ENCODE assay signal across 10 mouse cellular contexts in genomic region chr4:138494905-138495304, GRCm38 (mm10). TPM values are rescaled to one million over a fixed set of nuclear protein-coding genes. Genes with fewer than 3 reads are reported as not detected.
A peak's percentile ranks its signal among the peaks of the same experiment; 100 is the strongest.
DNase-seq lines count a peak whose midpoint lies in the region; ATAC-seq and TF ChIP-seq lines count a peak whose summit lies in the region.
"Had no signal": no experiment of that assay in that cellular context is flagged by ENCODE, and none has a peak within 500 bp of the region (broad histone marks: within the 10 kb centered on the region; RNA-seq: fewer than 3 reads in every experiment).

No protein-coding gene starts in this region.

- no peaks in the 10 kb centered on the region for H3K9me3 ChIP-seq in lung, embryonic 14.5 days (ENCODE audit: low read depth, low read length)
- no peaks in the 10 kb centered on the region for H3K9me3 ChIP-seq in neural tube, embryonic 12.5 days

- H3K4me2 ChIP-seq in lung, embryonic 14.5 days = no peak overlapping the region
- H3K4me2 ChIP-seq in neural tube, embryonic 12.5 days (replicated peaks) = peak overlapping the region; percentile 18

- peak; percentile 55 for DNase-seq in lung, embryonic 14.5 days
- DNase-seq in lung, postnatal 25 days (ENCODE audit: low spot score) = no peak
- peak; percentile 23 for DNase-seq in gastrocnemius, adult 18-20 months (ENCODE audit: low spot score)
- DNase-seq in layer of hippocampus, adult 8-10 months (ENCODE audit: low spot score in 2 of 2) = peak; percentile 51 to 54
- no peak for DNase-seq in spleen, postnatal 4 days (ENCODE audit: low spot score in 2 of 2)
- no peak for DNase-seq in kidney, adult 9 months

- no peaks in the 10 kb centered on the region for H3K27me3 ChIP-seq in lung, embryonic 14.5 days (ENCODE audit: insufficient read depth, low read length)
- H3K27me3 ChIP-seq in neural tube, embryonic 12.5 days (replicated peaks) = no peaks in the 10 kb centered on the region
- H3K27me3 ChIP-seq: Patski had no signal

- H3K4me1 ChIP-seq in lung, embryonic 14.5 days (ENCODE audit: insufficient read depth) = peaks cover 13% of the 10 kb centered on the region; the same call in 1 of the 2 replicates
- peaks cover 39% of the 10 kb centered on the region for H3K4me1 ChIP-seq in neural tube, embryonic 12.5 days

- 25% methylated on average over 5 of the region's 5 CpGs for WGBS in lung, embryonic 14.5 days
- 17% methylated on average over 5 of the region's 5 CpGs for WGBS in neural tube, embryonic 12.5 days

- no peak overlapping the region for H3K27ac ChIP-seq in lung, embryonic 14.5 days (ENCODE audit: low read depth)
- H3K27ac ChIP-seq in neural tube, embryonic 12.5 days = no peak overlapping the region

- no peak overlapping the region for H3K4me3 ChIP-seq in lung, embryonic 14.5 days (ENCODE audit: low read depth, low read length)
- no peak overlapping the region for H3K4me3 ChIP-seq in neural tube, embryonic 12.5 days
- H3K4me3 ChIP-seq: megakaryocyte, embryonic 14.5 days had no signal

- ATAC-seq in lung, embryonic 14.5 days (ENCODE audit: insufficient read depth) = peak; percentile 55; the same call in 1 of the 2 replicates
- peak; percentile 77 for ATAC-seq in neural tube, embryonic 12.5 days (ENCODE audit: low FRiP score, low read depth)
- no peak for ATAC-seq in erythroid progenitor cell, adult 5-6 weeks (replicated peaks; ENCODE audit: low FRiP score, poor library complexity, severe bottlenecking)
- ATAC-seq: Patski had no signal

- no peak overlapping the region for H3K9ac ChIP-seq in lung, embryonic 14.5 days
- no peak overlapping the region for H3K9ac ChIP-seq in neural tube, embryonic 12.5 days

- no peaks in the 10 kb centered on the region for H3K36me3 ChIP-seq in lung, embryonic 14.5 days (ENCODE audit: insufficient read depth)
- no peaks in the 10 kb centered on the region for H3K36me3 ChIP-seq in neural tube, embryonic 12.5 days

- no peak for TF ChIP-seq CTCF in lung, embryonic 14.5 days (IDR thresholded peaks at IDR 0.05; ENCODE audit: low read depth)

RNA-seq across cellular contexts. Expression of gene Camk2n1, which starts 40.8 kb away (rescaled TPM):
- polyA plus RNA-seq in lung, embryonic 14.5 days (2014; fragmentation: Nextera tagmentation; extraction: Ambion mirVana) = 2.6 and 3.2 TPM in 2 replicates
- 1 to 10 TPM; 3.8 to 7.7 TPM for total RNA-seq in gastrocnemius, adult 18-20 months (2021)
- 100 to 1,000 TPM; 317 to 356 (median 337) TPM for total RNA-seq in layer of hippocampus, adult 8-10 months (2022)
- 9.2 and 11.7 TPM in 2 replicates for polyA plus RNA-seq in neural tube, embryonic 12.5 days (2016; fragmentation: Nextera tagmentation; extraction: Ambion mirVana)
- 0.42 TPM in 1 of 2 replicates, not detected in the other for total RNA-seq in erythroid progenitor cell, adult 5-6 weeks (2015; ENCODE audit: low replicate concordance)
- 0.30 TPM in 1 of 2 replicates, not detected in the other for total RNA-seq in erythroid progenitor cell, adult 5-6 weeks (2017; ENCODE audit: low replicate concordance)

Comparison
In these comparisons a context has a peak if more than half of its experiments do, and no peak if none do; other contexts are left out.
1. DNase-seq: peak in lung, embryonic 14.5 days (single experiment), gastrocnemius, adult 18-20 months (single experiment) and layer of hippocampus, adult 8-10 months (2 of 2); none in lung, postnatal 25 days (single experiment), spleen, postnatal 4 days (0 of 2) and kidney, adult 9 months (single experiment).
2. RNA of gene Camk2n1, which starts 40.8 kb away (total RNA-seq): 317 to 356 TPM in layer of hippocampus, adult 8-10 months; 3.8 to 7.7 TPM in gastrocnemius, adult 18-20 months and 0.30 to 0.42 TPM in erythroid progenitor cell, adult 5-6 weeks; every median in the first group is over 10 times any median in the second.